Comparison of ENCODE assay signal across 8 mouse cellular contexts in the genomic region with DNA sequence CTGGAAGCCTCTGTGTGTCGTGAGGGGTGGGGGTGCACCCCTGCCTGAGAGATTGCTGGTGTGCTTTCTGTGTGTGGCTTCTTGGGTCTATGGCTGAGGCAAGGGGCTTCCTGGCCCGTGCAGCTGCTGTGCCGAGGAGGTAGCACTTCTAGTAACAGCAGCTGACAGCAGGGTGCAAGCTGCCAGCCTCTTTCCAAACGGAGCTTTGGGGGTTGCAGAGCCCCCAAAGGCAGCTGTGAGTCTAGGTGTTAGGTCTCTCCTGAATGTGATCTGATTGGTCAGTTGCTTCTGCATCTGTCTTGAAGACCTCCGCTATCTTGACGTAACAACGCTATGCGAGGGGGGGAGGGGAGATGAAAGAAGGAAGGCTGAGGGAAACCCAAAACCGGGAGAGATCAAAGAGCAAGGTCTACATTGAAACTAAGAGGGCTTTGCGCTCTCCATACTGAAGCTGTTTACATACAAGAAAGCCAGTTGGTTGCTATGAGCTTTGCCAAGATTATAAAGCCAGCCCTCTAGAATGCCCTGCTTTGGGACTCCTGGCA. TPM values are rescaled to one million over a fixed set of nuclear protein-coding genes. Genes with fewer than 3 reads are reported as not detected.
A peak's percentile ranks its signal among the peaks of the same experiment; 100 is the strongest.
DNase-seq lines count a peak whose midpoint lies in the region; ATAC-seq lines count a peak whose summit lies in the region.

No protein-coding gene starts in this region.

- peak overlapping the region; percentile 44 for H3K4me2 ChIP-seq in lung, embryonic 15.5 days
- H3K4me2 ChIP-seq in embryonic facial prominence, embryonic 14.5 days (ENCODE audit: low read depth, low read length): peak overlapping the region; percentile 38
- peak overlapping the region; percentile 52 for H3K4me2 ChIP-seq in liver, embryonic 11.5 days

- no peak for DNase-seq in lung, postnatal 10 days
- DNase-seq in embryonic facial prominence, embryonic 14.5 days (ENCODE audit: low spot score): peak; percentile 68
- no peak for DNase-seq in liver, embryonic 11.5 days (ENCODE audit: low spot score)
- peak; percentile 79 to 89 for DNase-seq in thymus, adult 18-20 months
- no peak for DNase-seq in right cerebral cortex, postnatal 4 days
- DNase-seq in natural killer cell, adult 2 months (ENCODE audit: low spot score in 2 of 2): no peak
- DNase-seq in gastrocnemius, postnatal 10 days: no peak

- no peak for ATAC-seq in lung, embryonic 15.5 days (ENCODE audit: borderline replicate concordance, extremely low read depth, low FRiP score, low TSS enrichment)
- peak; percentile 39; the same call in 1 of the 2 replicates for ATAC-seq in embryonic facial prominence, embryonic 14.5 days (ENCODE audit: low read depth)
- ATAC-seq in liver, embryonic 11.5 days (replicated peaks; ENCODE audit: low FRiP score): no peak

- no peaks in the 10 kb centered on the region for H3K27me3 ChIP-seq in lung, embryonic 15.5 days
- H3K27me3 ChIP-seq in embryonic facial prominence, embryonic 14.5 days (replicated peaks; ENCODE audit: control insufficient read depth, insufficient read depth, low read length): no peaks in the 10 kb centered on the region
- H3K27me3 ChIP-seq in liver, embryonic 11.5 days (replicated peaks; ENCODE audit: control insufficient read depth, insufficient read depth, low read length): no peaks in the 10 kb centered on the region

- whole genome bisulfite sequencing in lung, embryonic 15.5 days: 3% methylated on average over 10 of the region's 10 CpGs
- 6% methylated on average over 10 of the region's 10 CpGs for WGBS in embryonic facial prominence, embryonic 14.5 days
- 6% methylated on average over 10 of the region's 10 CpGs for WGBS in liver, embryonic 11.5 days

- peak overlapping the region; percentile 76 for H3K27ac ChIP-seq in lung, embryonic 15.5 days
- H3K27ac ChIP-seq in embryonic facial prominence, embryonic 14.5 days (replicated peaks; ENCODE audit: low read depth, low read length): peak overlapping the region; percentile 30
- no peak overlapping the region for H3K27ac ChIP-seq in liver, embryonic 11.5 days (ENCODE audit: low read depth, low read length)

- no peak overlapping the region for H3K9ac ChIP-seq in lung, embryonic 15.5 days
- peak overlapping the region; percentile 19; the same call in 1 of the 2 replicates for H3K9ac ChIP-seq in embryonic facial prominence, embryonic 14.5 days (ENCODE audit: low read depth, low read length)
- H3K9ac ChIP-seq in liver, embryonic 11.5 days (ENCODE audit: low read depth, low read length): no peak overlapping the region

- peak overlapping the region; percentile 8; the same call in 1 of the 2 replicates for H3K4me3 ChIP-seq in lung, embryonic 15.5 days
- H3K4me3 ChIP-seq in embryonic facial prominence, embryonic 14.5 days (ENCODE audit: low read depth, low read length): 0 out of 2 replicates have a peak overlapping the region, but pooled peaks have one; percentile 10
- H3K4me3 ChIP-seq in liver, embryonic 11.5 days (ENCODE audit: low read depth, low read length): peak overlapping the region; percentile 14; the same call in 1 of the 2 replicates

- no peaks in the 10 kb centered on the region for H3K9me3 ChIP-seq in lung, embryonic 15.5 days
- no peaks in the 10 kb centered on the region for H3K9me3 ChIP-seq in embryonic facial prominence, embryonic 14.5 days (ENCODE audit: control insufficient read depth, low read length)
- no peaks in the 10 kb centered on the region for H3K9me3 ChIP-seq in liver, embryonic 11.5 days (ENCODE audit: control insufficient read depth, low read length)

- peaks cover 33% of the 10 kb centered on the region for H3K36me3 ChIP-seq in lung, embryonic 15.5 days
- peaks cover 37% of the 10 kb centered on the region for H3K36me3 ChIP-seq in embryonic facial prominence, embryonic 14.5 days (ENCODE audit: control insufficient read depth, insufficient read depth, low read length)
- peaks cover 11% of the 10 kb centered on the region; the same call in 1 of the 2 replicates for H3K36me3 ChIP-seq in liver, embryonic 11.5 days (ENCODE audit: control insufficient read depth, insufficient read depth, low read length)

- peaks cover 59% of the 10 kb centered on the region for H3K4me1 ChIP-seq in lung, embryonic 15.5 days
- peaks cover 54% of the 10 kb centered on the region for H3K4me1 ChIP-seq in embryonic facial prominence, embryonic 14.5 days (ENCODE audit: control insufficient read depth, insufficient read depth, low read length)
- peaks cover 55% of the 10 kb centered on the region for H3K4me1 ChIP-seq in liver, embryonic 11.5 days (replicated peaks; ENCODE audit: control insufficient read depth, insufficient read depth, low read length)

RNA-seq across cellular contexts. Expression of a gene that starts 6.1 kb away (rescaled TPM):
- 88.3 and 101 TPM in 2 replicates for polyA plus RNA-seq in lung, embryonic 15.5 days (2015; fragmentation: Nextera tagmentation; extraction: Ambion mirVana)
- 81.8 and 82.6 TPM in 2 replicates for polyA plus RNA-seq in embryonic facial prominence, embryonic 14.5 days (2014; fragmentation: Nextera tagmentation; extraction: Ambion mirVana)
- 37.0 and 38.0 TPM in 2 replicates for polyA plus RNA-seq in liver, embryonic 11.5 days (2014; fragmentation: Nextera tagmentation; extraction: Ambion mirVana)
- total RNA-seq in gastrocnemius, postnatal 10 days (2021): 10 to 100 TPM; 43.8 to 58.8 TPM

RNA-seq across cellular contexts. Expression of a gene that starts 25.3 kb away (rescaled TPM):
- 0.31 and 0.36 TPM in 2 replicates for polyA plus RNA-seq in lung, embryonic 15.5 days (2015; fragmentation: Nextera tagmentation; extraction: Ambion mirVana)
- 1.0 and 1.4 TPM in 2 replicates for polyA plus RNA-seq in embryonic facial prominence, embryonic 14.5 days (2014; fragmentation: Nextera tagmentation; extraction: Ambion mirVana)
- polyA plus RNA-seq in liver, embryonic 11.5 days (2014; fragmentation: Nextera tagmentation; extraction: Ambion mirVana): 0.30 and 0.35 TPM in 2 replicates
- total RNA-seq in gastrocnemius, postnatal 10 days (2021): under 1 TPM in 1 of 2 experiments, not detected in 1; 0.07 TPM

RNA-seq across cellular contexts. Expression of a gene that starts 34.8 kb away (rescaled TPM):
- 5.0 and 5.8 TPM in 2 replicates for polyA plus RNA-seq in lung, embryonic 15.5 days (2015; fragmentation: Nextera tagmentation; extraction: Ambion mirVana)
- polyA plus RNA-seq in embryonic facial prominence, embryonic 14.5 days (2014; fragmentation: Nextera tagmentation; extraction: Ambion mirVana): 1.5 and 3.2 TPM in 2 replicates
- polyA plus RNA-seq in liver, embryonic 11.5 days (2014; fragmentation: Nextera tagmentation; extraction: Ambion mirVana): 0.55 and 0.74 TPM in 2 replicates
- under 1 TPM; 0.31 to 0.43 TPM for total RNA-seq in gastrocnemius, postnatal 10 days (2021)

RNA-seq across cellular contexts. Expression of a gene that starts 41.6 kb away (rescaled TPM):
- 79.1 and 82.5 TPM in 2 replicates for polyA plus RNA-seq in lung, embryonic 15.5 days (2015; fragmentation: Nextera tagmentation; extraction: Ambion mirVana)
- polyA plus RNA-seq in embryonic facial prominence, embryonic 14.5 days (2014; fragmentation: Nextera tagmentation; extraction: Ambion mirVana): 46.4 and 49.0 TPM in 2 replicates
- polyA plus RNA-seq in liver, embryonic 11.5 days (2014; fragmentation: Nextera tagmentation; extraction: Ambion mirVana): 30.1 and 34.7 TPM in 2 replicates
- 10 to 100 TPM; 34.0 to 36.1 TPM for total RNA-seq in gastrocnemius, postnatal 10 days (2021)

Comparison
In these comparisons a context has a peak if more than half of its experiments do, and no peak if none do; other contexts are left out.
1. DNase-seq: peak in embryonic facial prominence, embryonic 14.5 days (single experiment) and thymus, adult 18-20 months (2 of 2); none in lung, postnatal 10 days (single experiment), liver, embryonic 11.5 days (single experiment), right cerebral cortex, postnatal 4 days (single experiment), natural killer cell, adult 2 months (0 of 2) and gastrocnemius, postnatal 10 days (single experiment).
2. Peak in every context shown above with its lines, with median percentiles within 50 percentile points of each other: H3K4me2 ChIP-seq and H3K4me3 ChIP-seq.